Mouse (Mus musculus): ENCODE measurements around the gene Pgp.

DNA sequence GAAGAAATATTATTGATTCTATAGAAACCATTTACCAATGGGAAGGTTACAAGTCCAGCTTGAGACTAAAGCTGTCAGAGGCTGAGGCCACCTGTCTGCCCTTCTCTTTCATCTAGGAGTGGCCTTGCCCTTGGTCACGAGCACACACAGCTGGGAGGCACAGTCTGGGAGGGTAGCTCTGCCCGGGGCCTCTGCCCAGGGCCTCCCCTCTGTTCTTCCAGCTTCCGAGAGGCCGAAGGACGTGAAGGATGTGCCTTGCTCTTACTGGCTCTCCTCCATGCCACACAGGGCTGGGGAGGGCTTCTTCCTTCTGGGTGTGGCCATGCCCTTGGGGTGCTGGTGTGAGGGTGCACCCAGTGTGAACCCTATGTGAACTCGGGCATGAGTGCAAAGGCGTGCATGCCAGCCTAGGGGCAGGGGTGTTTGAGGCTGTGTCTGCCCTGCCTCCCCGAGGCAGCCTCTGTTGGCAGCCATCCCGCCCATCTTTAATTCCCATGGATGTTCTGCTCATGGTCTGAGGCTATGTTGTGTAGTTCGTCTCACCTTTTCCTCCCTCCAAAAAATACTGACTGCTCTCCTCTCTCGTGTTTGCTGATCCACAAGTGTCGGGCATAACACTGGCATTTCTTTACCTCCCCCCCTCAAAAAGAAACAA lies 37.7 kb downstream of the Pgp start:
- no peak for TF ChIP-seq POLR2A (IDR thresholded peaks at IDR 0.05; ENCODE audit: control insufficient read depth, low read depth, low read length)
- TF ChIP-seq CTCF (IDR thresholded peaks at IDR 0.05; ENCODE audit: control insufficient read depth, insufficient read depth, insufficient replicate concordance, low read depth, low read length), result no peak
